Mouse (Mus musculus) duodenum, adult 2 months (tissue): Measurements from ENCODE around the gene Vmn2r24. TPM values are rescaled to one million over a fixed set of nuclear protein-coding genes. Genes with fewer than 3 reads are reported as not detected.

ENCODE experiments used
- polyA plus RNA-seq: library from polyadenylated mRNA; depleted of rRNA; stranded (reverse); fragments of >200 nt; gene quantifications from 2 replicates; pipeline ENCODE4 v1.2.3, GENCODE M21; 2012; ENCODE audit warnings: low replicate concordance; rRNA removed

The Vmn2r24 gene
- not detected in 2 replicates for polyA plus RNA-seq

DNA sequence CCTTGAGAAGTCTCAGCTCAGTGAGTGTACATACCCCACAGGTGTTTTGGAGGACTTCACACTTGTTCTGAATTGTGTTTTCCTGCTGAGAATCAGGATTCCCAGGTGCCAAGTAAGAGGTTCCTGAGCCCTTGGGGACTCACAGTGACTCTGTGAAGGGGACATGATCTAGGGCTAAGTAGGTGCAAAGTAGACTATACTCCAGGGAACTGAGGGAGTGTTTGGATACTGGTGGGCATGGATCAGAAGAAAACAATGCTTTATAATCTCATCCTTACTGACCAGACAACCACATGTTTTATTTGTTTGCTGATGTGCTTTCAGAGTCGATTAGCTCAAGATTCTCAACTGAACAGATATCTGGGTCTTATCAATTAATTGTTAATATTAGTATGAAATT lies at the start of gene Vmn2r24:
Gene Vmn2r24 (plus strand): TSS at position 301 of the 400 bp plus-strand sequence.

DNA sequence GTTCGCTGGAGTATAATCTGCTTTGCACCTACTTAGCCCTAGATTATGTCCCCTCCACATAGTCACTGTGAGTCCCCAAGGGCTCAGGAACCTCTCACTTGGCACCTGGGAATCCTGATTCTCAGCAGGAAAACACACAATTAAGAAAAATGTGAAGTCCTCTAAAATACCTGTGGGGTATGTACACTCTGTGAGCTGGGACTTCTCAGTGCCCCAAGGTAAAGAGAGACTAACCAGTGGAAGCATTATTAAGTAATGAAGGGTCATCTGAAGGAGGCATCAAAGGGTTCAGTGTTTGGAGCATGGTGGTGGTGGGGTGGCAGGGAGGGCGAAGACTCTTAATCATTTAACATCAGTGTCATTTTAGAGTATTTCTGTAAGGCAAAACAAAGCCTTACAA lies 74.7 kb downstream of the Vmn2r24 start, which contains the start of gene Vmn2r25:
Gene Vmn2r25 (minus strand): TSS at position 101 of the 400 bp plus-strand sequence.

Other genes with a start within 250 kb of the Vmn2r24 start
- gene Vmn2r21, start 245.5 kb upstream of the Vmn2r24 start, polyA plus RNA-seq, result not detected in 2 replicates
- gene Vmn2r22, start 128.2 kb upstream of the Vmn2r24 start, polyA plus RNA-seq, result not detected in 2 replicates
- not detected in 2 replicates for gene Vmn2r23, start 76.2 kb upstream of the Vmn2r24 start, polyA plus RNA-seq
- gene Vmn2r25, start 74.6 kb downstream of the Vmn2r24 start, polyA plus RNA-seq, result not detected in 2 replicates
- gene Vmn2r26, start 245.7 kb downstream of the Vmn2r24 start, polyA plus RNA-seq, result not detected in 2 replicates